ENCODE assay signal across 21 mouse cellular contexts in the genomic region with DNA sequence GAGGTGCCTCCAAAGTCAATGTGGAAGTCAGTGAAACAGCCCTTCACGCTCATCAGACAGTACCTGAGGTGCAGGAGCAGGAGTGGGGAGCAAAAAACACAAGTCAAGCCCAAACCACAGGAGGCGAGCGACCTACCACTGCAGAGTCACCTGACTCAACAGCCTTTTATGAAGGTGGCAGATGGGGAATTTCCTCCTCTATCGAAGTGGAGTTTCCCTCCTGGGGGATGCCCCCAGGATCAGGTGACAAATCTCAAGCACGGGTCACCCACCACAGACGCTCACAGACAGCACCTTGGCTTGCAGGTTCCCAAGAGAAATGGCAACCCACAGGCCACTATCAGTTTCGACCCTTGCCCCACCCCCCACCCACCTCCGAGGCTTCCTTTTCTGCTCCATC. TPM values are rescaled to one million over a fixed set of nuclear protein-coding genes. Genes with fewer than 3 reads are reported as not detected.
DNase-seq lines count a peak whose midpoint lies in the region; ATAC-seq and TF ChIP-seq lines count a peak whose summit lies in the region.
"Had no signal": no experiment of that assay in that cellular context is flagged by ENCODE, and none has a peak within 500 bp of the region (broad histone marks: within the 10 kb centered on the region; RNA-seq: fewer than 3 reads in every experiment).

No protein-coding gene starts in this region.

- peaks cover 3% of the 10 kb centered on the region; the same call in 1 of the 2 replicates for H3K36me3 ChIP-seq in splenic B cell, adult 2 months (ENCODE audit: control insufficient read depth, insufficient read depth, low read length, poor library complexity, severe bottlenecking)
- H3K36me3 ChIP-seq in liver, postnatal 0 days (replicated peaks; ENCODE audit: insufficient read depth, low read length): no peaks in the 10 kb centered on the region; the same call in 1 of the 2 replicates
- H3K36me3 ChIP-seq: liver, embryonic 15.5 days; stomach, embryonic 15.5 days had no signal

- peak; percentile 96 for DNase-seq in splenic B cell, adult 2 months (ENCODE audit: low read depth, low spot score)
- DNase-seq in thymus, postnatal 4 days: peak; percentile 39
- no peak for DNase-seq in liver, postnatal 0 days
- no peak for DNase-seq in gastrocnemius, postnatal 4 days (ENCODE audit: low spot score in 2 of 2)
- DNase-seq: cerebellum, adult 9-11 months; gastrocnemius, postnatal 36 days; heart, postnatal 14 days; kidney, adult 2 months; kidney, postnatal 14 days; layer of hippocampus, adult 9-11 months; lung, postnatal 14 days had no signal

- ATAC-seq in CD4-positive, CD25-positive, alpha-beta regulatory T cell, adult 4 months: peak; percentile 79
- ATAC-seq in inflammation-experienced regulatory T-cells, adult 6 months: peak; percentile 82
- ATAC-seq in liver, postnatal 0 days: no peak
- no peak for ATAC-seq in megakaryocyte-erythroid progenitor cell, adult 5-6 weeks (replicated peaks; ENCODE audit: low FRiP score, low TSS enrichment, poor library complexity, severe bottlenecking)
- ATAC-seq: forebrain, embryonic 13.5 days; hindbrain, embryonic 16.5 days; Patski had no signal

- H3K4me1 ChIP-seq in liver, postnatal 0 days (ENCODE audit: insufficient read depth): peaks cover 25% of the 10 kb centered on the region

- H3K27ac ChIP-seq in liver, postnatal 0 days (ENCODE audit: low read depth): no peak overlapping the region
- H3K27ac ChIP-seq: embryonic facial prominence, embryonic 10.5 days; forebrain, embryonic 13.5 days; liver, embryonic 15.5 days; stomach, embryonic 15.5 days had no signal

- no peak overlapping the region for H3K4me3 ChIP-seq in liver, postnatal 0 days (ENCODE audit: low read depth, low read length)
- H3K4me3 ChIP-seq: embryonic facial prominence, embryonic 10.5 days; forebrain, embryonic 13.5 days; liver, embryonic 15.5 days; stomach, embryonic 15.5 days had no signal

- no peaks in the 10 kb centered on the region for H3K27me3 ChIP-seq in splenic B cell, adult 2 months (ENCODE audit: control insufficient read depth, insufficient read depth, low read length, poor library complexity, severe bottlenecking)
- peaks cover 20% of the 10 kb centered on the region for H3K27me3 ChIP-seq in liver, postnatal 0 days (ENCODE audit: insufficient read depth, low read length)
- H3K27me3 ChIP-seq: Patski had no signal

- no peak for TF ChIP-seq EP300 in liver, postnatal 0 days (IDR thresholded peaks at IDR 0.05; ENCODE audit: low read depth)

- no peaks in the 10 kb centered on the region for H3K9me3 ChIP-seq in liver, postnatal 0 days (ENCODE audit: low read length)
- H3K9me3 ChIP-seq: embryonic facial prominence, embryonic 10.5 days; forebrain, embryonic 13.5 days; liver, embryonic 15.5 days; stomach, embryonic 15.5 days had no signal

- TF ChIP-seq CTCF in liver, postnatal 0 days (IDR thresholded peaks at IDR 0.05; ENCODE audit: low read depth): no peak

- H3K9ac ChIP-seq in liver, postnatal 0 days (replicated peaks): no peak overlapping the region
- H3K9ac ChIP-seq: forebrain, embryonic 13.5 days; liver, embryonic 15.5 days; stomach, embryonic 15.5 days had no signal

- no peak overlapping the region for H3K4me2 ChIP-seq in liver, postnatal 0 days (ENCODE audit: low read depth, low read length)
- H3K4me2 ChIP-seq: forebrain, embryonic 13.5 days; heart, embryonic 11.5 days; liver, embryonic 15.5 days; stomach, embryonic 15.5 days had no signal

- WGBS in liver, postnatal 0 days (ENCODE audit: insufficient replicate concordance): 64% methylated on average over 8 of the region's 8 CpGs

RNA-seq across cellular contexts. Expression of a gene that starts 40.5 kb away (rescaled TPM):
- 10 to 100 TPM; 33.1 to 51.1 TPM for polyA plus RNA-seq in CD4-positive, CD25-positive, alpha-beta regulatory T cell, adult 4 months (2017; shearing (Covaris generic))
- polyA plus RNA-seq in inflammation-experienced regulatory T-cells, adult 6 months (2017; shearing (Covaris generic)): 10 to 100 TPM; 29.8 to 58.3 (median 53.4) TPM
- 7.6 and 8.3 TPM in 2 replicates for polyA plus RNA-seq in liver, postnatal 0 days (2015; fragmentation: Nextera tagmentation; extraction: Ambion mirVana)
- total RNA-seq in gastrocnemius, postnatal 4 days (2021): 10 to 100 TPM; 26.0 to 31.7 TPM
- total RNA-seq in megakaryocyte-erythroid progenitor cell, adult 5-6 weeks (2014; fragmentation: Nextera tagmentation): 58.8 and 70.5 TPM in 2 replicates
- 62.3 and 64.0 TPM in 2 replicates for total RNA-seq in megakaryocyte-erythroid progenitor cell, adult 5-6 weeks (2017)

Comparison
In these comparisons a context has a peak if more than half of its experiments do, and no peak if none do; other contexts are left out.
1. ATAC-seq: peak in CD4-positive, CD25-positive, alpha-beta regulatory T cell, adult 4 months (single experiment) and inflammation-experienced regulatory T-cells, adult 6 months (single experiment); none in liver, postnatal 0 days (single experiment) and megakaryocyte-erythroid progenitor cell, adult 5-6 weeks (single experiment).
2. DNase-seq: peak in splenic B cell, adult 2 months (single experiment) and thymus, postnatal 4 days (single experiment); none in liver, postnatal 0 days (single experiment) and gastrocnemius, postnatal 4 days (0 of 2).